Mouse (Mus musculus) hindbrain, embryonic 15.5 days (tissue): ENCODE data around the gene Tm6sf1. TPM values are rescaled to one million over a fixed set of nuclear protein-coding genes. Genes with fewer than 3 reads are reported as not detected.
"Not testable (repeated sequence)": the region's sequence is repeated elsewhere in the genome, so short reads cannot be mapped to it uniquely, and the experiment has no call there.

ENCODE experiments used
- ATAC-seq: fragments of 200-750 bp; cut with Nextera tagmentation; 2 replicates; pipeline ENCODE4 v1.8.0; 2017; ENCODE audit warnings: low read depth, moderate number of reproducible peaks, moderate TSS enrichment; ENCODE audit not compliant: low FRiP score
- H3K27ac ChIP-seq: fragments of 300-500 bp; sonication (generic); replicated peaks from 2 replicates; pipeline ENCODE4 v1.5.1; 2015; ENCODE audit warnings: mild to moderate bottlenecking, inconsistent platforms
- H3K27me3 ChIP-seq: fragments of 300-500 bp; sonication (generic); 2 replicates; pipeline ENCODE4 v1.6.1; 2015; ENCODE audit warnings: control low read depth, inconsistent platforms
- H3K36me3 ChIP-seq: fragments of 300-500 bp; sonication (generic); 2 replicates; pipeline ENCODE4 v1.6.1; 2015; ENCODE audit warnings: control low read depth, inconsistent platforms
- H3K4me1 ChIP-seq: fragments of 300-500 bp; sonication (generic); replicated peaks from 2 replicates; pipeline ENCODE4 v1.6.1; 2015; ENCODE audit warnings: control low read depth, inconsistent platforms
- H3K4me2 ChIP-seq: fragments of 300-500 bp; sonication (generic); 2 replicates; pipeline ENCODE4 v1.6.1; 2015; ENCODE audit warnings: moderate library complexity, mild to moderate bottlenecking, inconsistent platforms
- H3K4me3 ChIP-seq: fragments of 300-500 bp; sonication (generic); 2 replicates; pipeline ENCODE4 v1.5.1; 2015; ENCODE audit warnings: mild to moderate bottlenecking, inconsistent platforms
- H3K9ac ChIP-seq: fragments of 300-500 bp; sonication (generic); 2 replicates; pipeline ENCODE4 v1.6.1; 2015; ENCODE audit warnings: inconsistent platforms
- H3K9me3 ChIP-seq: fragments of 300-500 bp; sonication (generic); 2 replicates; pipeline ENCODE4 v1.6.1; 2016; ENCODE audit warnings: control low read depth, inconsistent platforms
- WGBS: fragments of 180-500 bp; shearing (Covaris S2); methylation state at CpG from one replicate; pipeline ENCODE4 v1.1.7; 2015; 5-methylcytosine and 5-hydroxymethylcytosine counted together
- polyA plus RNA-seq: library from polyadenylated mRNA; unstranded; fragments of >200 nt; fragmentation: Nextera tagmentation; extraction: Ambion mirVana; gene quantifications from 2 replicates; pipeline ENCODE4 v1.2.1, GENCODE M21; 2015

Tm6sf1 gene
- polyA plus RNA-seq = 11.7 and 11.8 TPM in 2 replicates

GRCm38 (mm10) chr7:81858968-81859721 lies at the start of gene Tm6sf1:
Tm6sf1 (plus strand) TSS chr7:81859001.
- Histone ChIP-seq H3K27ac (peak within 1 kb of the TSS; percentile 23), H3K9ac (peak within 1 kb of the TSS; percentile 66), H3K36me3 (no peaks in the 10 kb centered on the region), H3K4me2 (peak within 1 kb of the TSS; percentile 84), H3K9me3 (no peaks in the 10 kb centered on the region), H3K4me1 (peaks cover 29% of the 10 kb centered on the region), H3K4me3 (peak within 1 kb of the TSS; percentile 56), H3K27me3 (peaks cover 5% of the 10 kb centered on the region; the same call in 1 of the 2 replicates)
- peak; percentile 54 for ATAC-seq
- under 1% methylated on average over 63 of the region's 64 CpGs for WGBS

GRCm38 (mm10) chr7:81824906-81825305 lies 33.9 kb upstream of the Tm6sf1 start:
- H3K27me3 ChIP-seq = no peaks in the 10 kb centered on the region
- peak overlapping the region; percentile 35; the same call in 1 of the 2 replicates for H3K4me2 ChIP-seq
- H3K36me3 ChIP-seq = no peaks in the 10 kb centered on the region
- ATAC-seq = no peak
- no peak overlapping the region for H3K27ac ChIP-seq
- WGBS = 76% methylated on average over 3 of the region's 3 CpGs
- no peak overlapping the region for H3K4me3 ChIP-seq
- no peak overlapping the region for H3K9ac ChIP-seq
- no peaks in the 10 kb centered on the region for H3K9me3 ChIP-seq
- H3K4me1 ChIP-seq = peaks cover 48% of the 10 kb centered on the region

- Histone ChIP-seq H3K36me3 (no peaks in the 10 kb centered on the region), H3K4me2 (peak overlapping the region; percentile 35), H3K9ac (no peak overlapping the region), H3K4me3 (0 out of 2 replicates have a peak overlapping the region, but pooled peaks have one; percentile 0), H3K4me1 (peaks cover 49% of the 10 kb centered on the region), H3K27ac (no peak overlapping the region), H3K9me3 (no peaks in the 10 kb centered on the region), H3K27me3 (no peaks in the 10 kb centered on the region)
- WGBS = 31% methylated on average over 3 of the region's 3 CpGs
- no peak for ATAC-seq
Measured at GRCm38 (mm10) chr7:81825381-81825780, 33.4 kb upstream of the Tm6sf1 start.

GRCm38 (mm10) chr7:81827806-81828667 lies 30.8 kb upstream of the Tm6sf1 start:
- peak overlapping the region; percentile 92 for H3K4me3 ChIP-seq
- whole genome bisulfite sequencing = 21% methylated on average over 17 of the region's 17 CpGs
- ATAC-seq = peak; percentile 15
- H3K27me3 ChIP-seq = no peaks in the 10 kb centered on the region
- peak overlapping the region; percentile 67 for H3K4me2 ChIP-seq
- H3K4me1 ChIP-seq = peaks cover 49% of the 10 kb centered on the region
- no peaks in the 10 kb centered on the region for H3K9me3 ChIP-seq
- peak overlapping the region; percentile 95 for H3K9ac ChIP-seq
- peak overlapping the region; percentile 98 for H3K27ac ChIP-seq
- H3K36me3 ChIP-seq = no peaks in the 10 kb centered on the region

GRCm38 (mm10) chr7:81828681-81829378 lies 30.0 kb upstream of the Tm6sf1 start:
- Histone ChIP-seq H3K36me3 (no peaks in the 10 kb centered on the region), H3K9me3 (no peaks in the 10 kb centered on the region), H3K4me2 (peak overlapping the region; percentile 67), H3K4me3 (peak overlapping the region; percentile 92), H3K9ac (peak overlapping the region; percentile 95), H3K4me1 (peaks cover 47% of the 10 kb centered on the region), H3K27ac (peak overlapping the region; percentile 98), H3K27me3 (no peaks in the 10 kb centered on the region)
- under 1% methylated on average over 87 of the region's 91 CpGs for WGBS
- ATAC-seq = peak; percentile 84

GRCm38 (mm10) chr7:81829379-81829894 lies 29.4 kb upstream of the Tm6sf1 start, which contains the start of gene Btbd1:
Btbd1 (minus strand) TSS chr7:81829431.
- H3K9me3 ChIP-seq = no peaks in the 10 kb centered on the region
- peak within 1 kb of the TSS; percentile 95 for H3K9ac ChIP-seq
- H3K27me3 ChIP-seq = no peaks in the 10 kb centered on the region
- H3K4me2 ChIP-seq = peak within 1 kb of the TSS; percentile 67
- H3K4me1 ChIP-seq = peaks cover 42% of the 10 kb centered on the region
- peak; percentile 90 for ATAC-seq
- peak within 1 kb of the TSS; percentile 98 for H3K27ac ChIP-seq
- peak within 1 kb of the TSS; percentile 92 for H3K4me3 ChIP-seq
- WGBS = under 1% methylated on average over 57 of the region's 58 CpGs
- no peaks in the 10 kb centered on the region for H3K36me3 ChIP-seq

- Histone ChIP-seq H3K36me3 (no peaks in the 10 kb centered on the region), H3K9ac (no peak overlapping the region), H3K4me2 (no peak overlapping the region), H3K4me3 (no peak overlapping the region), H3K27ac (no peak overlapping the region), H3K27me3 (no peaks in the 10 kb centered on the region), H3K4me1 (peaks cover 2% of the 10 kb centered on the region), H3K9me3 (no peaks in the 10 kb centered on the region)
- no peak for ATAC-seq
Measured at GRCm38 (mm10) chr7:81834847-81835246, 24.0 kb upstream of the Tm6sf1 start.

GRCm38 (mm10) chr7:81835430-81835829 lies 23.4 kb upstream of the Tm6sf1 start:
- ATAC-seq = no peak
- Histone ChIP-seq H3K27ac (no peak overlapping the region), H3K4me2 (no peak overlapping the region), H3K27me3 (no peaks in the 10 kb centered on the region), H3K4me1 (no peaks in the 10 kb centered on the region), H3K9me3 (no peaks in the 10 kb centered on the region), H3K4me3 (no peak overlapping the region), H3K9ac (no peak overlapping the region), H3K36me3 (no peaks in the 10 kb centered on the region)
- WGBS = 94% methylated on average over 5 of the region's 5 CpGs

GRCm38 (mm10) chr7:81837771-81838170 lies 21.0 kb upstream of the Tm6sf1 start:
- H3K36me3 ChIP-seq, H3K9me3 ChIP-seq, H3K27me3 ChIP-seq, H3K9ac ChIP-seq, H3K27ac ChIP-seq, H3K4me1 ChIP-seq, H3K4me3 ChIP-seq, H3K4me2 ChIP-seq, ATAC-seq: not testable (repeated sequence)
- 89% methylated on average over 5 of the region's 5 CpGs for WGBS

GRCm38 (mm10) chr7:81839746-81840145 lies 19.1 kb upstream of the Tm6sf1 start:
- Histone ChIP-seq H3K4me1 (peaks cover 5% of the 10 kb centered on the region; the same call in 1 of the 2 replicates), H3K9ac (no peak overlapping the region), H3K36me3 (no peaks in the 10 kb centered on the region), H3K4me2 (no peak overlapping the region), H3K4me3 (no peak overlapping the region), H3K9me3 (no peaks in the 10 kb centered on the region), H3K27me3 (no peaks in the 10 kb centered on the region), H3K27ac (no peak overlapping the region)
- ATAC-seq = no peak
- 67% methylated on average over 6 of the region's 6 CpGs for WGBS

GRCm38 (mm10) chr7:81840661-81841181 lies 18.1 kb upstream of the Tm6sf1 start:
- Histone ChIP-seq H3K36me3 (no peaks in the 10 kb centered on the region), H3K9ac (no peak overlapping the region), H3K27ac (0 out of 2 replicates have a peak overlapping the region, but pooled peaks have one; percentile 4), H3K4me3 (no peak overlapping the region), H3K27me3 (no peaks in the 10 kb centered on the region), H3K4me1 (peaks cover 5% of the 10 kb centered on the region; the same call in 1 of the 2 replicates), H3K9me3 (no peaks in the 10 kb centered on the region), H3K4me2 (no peak overlapping the region)
- 64% methylated on average over 7 of the region's 7 CpGs for WGBS
- no peak for ATAC-seq
